Mouse (Mus musculus) lung, postnatal 0 days (tissue): ENCODE measurements at regions not wholly inside any gene's neighbourhood (a gene's known extent, or its start where the extent isn't known, plus 50 kb on each side); places are given as distances from the start of the nearest gene placed in this dataset.

Experiments
- ATAC-seq: fragments of 200-750 bp; cut with Nextera tagmentation; 2 replicates; pipeline ENCODE4 v1.8.0; 2017; ENCODE audit warnings: moderate library complexity
- DNase-seq: peaks from one replicate; pipeline ENCODE4 v3.0.0-alpha.2; 2016; ENCODE audit warnings: low spot score
- H3K27ac ChIP-seq: fragments of 300-500 bp; sonication (generic); 2 replicates; pipeline ENCODE4 v1.5.1; 2014; ENCODE audit warnings: antibody characterized with exemption, mild to moderate bottlenecking, low read length, mixed read lengths
- H3K27me3 ChIP-seq: fragments of 300-500 bp; sonication (generic); replicated peaks from 2 replicates; pipeline ENCODE4 v1.6.1; 2014; ENCODE audit warnings: low read length, mixed read lengths; ENCODE audit not compliant: insufficient read depth
- H3K36me3 ChIP-seq: fragments of 300-500 bp; sonication (generic); 2 replicates; pipeline ENCODE4 v1.6.1; 2014; ENCODE audit warnings: low read length, mixed read lengths; ENCODE audit not compliant: insufficient read depth
- H3K4me1 ChIP-seq: fragments of 300-500 bp; sonication (generic); 2 replicates; pipeline ENCODE4 v1.6.1; 2014; ENCODE audit warnings: antibody characterized with exemption, low read depth, low read length, mixed read lengths; ENCODE audit not compliant: insufficient read depth
- H3K4me2 ChIP-seq: fragments of 300-500 bp; sonication (generic); replicated peaks from 2 replicates; pipeline ENCODE4 v1.6.1; 2014; ENCODE audit warnings: low read depth, mild to moderate bottlenecking, low read length, moderate library complexity, mixed read lengths
- H3K4me3 ChIP-seq: fragments of 300-500 bp; sonication (generic); 2 replicates; pipeline ENCODE4 v1.5.1; 2014; ENCODE audit warnings: low read depth, low read length
- H3K9ac ChIP-seq: fragments of 300-500 bp; sonication (generic); replicated peaks from 2 replicates; pipeline ENCODE4 v1.6.1; 2014; ENCODE audit warnings: low read depth, mild to moderate bottlenecking
- H3K9me3 ChIP-seq: fragments of 300-500 bp; sonication (generic); 2 replicates; pipeline ENCODE4 v1.6.1; 2016; ENCODE audit warnings: low read length, mixed read lengths
- CTCF ChIP-seq: IDR thresholded peaks from 2 replicates; pipeline ENCODE4 v1.5.1; 2016; ENCODE audit warnings: antibody characterized with exemption, mild to moderate bottlenecking
- EP300 ChIP-seq: IDR thresholded peaks from 2 replicates; pipeline ENCODE4 v1.6.1; 2016; ENCODE audit warnings: antibody characterized with exemption, mild to moderate bottlenecking, control low read depth
- WGBS: fragments of 180-500 bp; shearing (Covaris S2); extraction: QIAGEN DNeasy Blood & Tissue Kit; methylation state at CpG from one replicate; pipeline ENCODE4 v1.1.7; 2014; 5-methylcytosine and 5-hydroxymethylcytosine counted together

GRCm38 (mm10) chr10:46045474-46046093, 468.0 kb downstream of the Hace1 start:
- ATAC-seq (no peak), DNase-seq (no peak)
- WGBS: 46% methylated on average over 6 of the region's 6 CpGs
- H3K27ac ChIP-seq: no peak overlapping the region
- no peaks in the 10 kb centered on the region for H3K36me3 ChIP-seq
- H3K4me3 ChIP-seq: no peak overlapping the region
- no peaks in the 10 kb centered on the region for H3K9me3 ChIP-seq
- no peak overlapping the region for H3K9ac ChIP-seq
- no peak for TF ChIP-seq CTCF
- no peak for TF ChIP-seq EP300
- H3K27me3 ChIP-seq: no peaks in the 10 kb centered on the region
- no peak overlapping the region for H3K4me2 ChIP-seq
- no peaks in the 10 kb centered on the region for H3K4me1 ChIP-seq

- no peaks in the 10 kb centered on the region for H3K27me3 ChIP-seq
- H3K27ac ChIP-seq: no peak overlapping the region
- no peaks in the 10 kb centered on the region for H3K36me3 ChIP-seq
- H3K4me1 ChIP-seq: no peaks in the 10 kb centered on the region
- H3K9ac ChIP-seq: no peak overlapping the region
- no peaks in the 10 kb centered on the region for H3K9me3 ChIP-seq
- H3K4me3 ChIP-seq: no peak overlapping the region
- TF ChIP-seq EP300: no peak
- ATAC-seq: no peak
- H3K4me2 ChIP-seq: no peak overlapping the region
- no peak for DNase-seq
Observed at GRCm38 (mm10) chr10:46046094-46046749, 468.6 kb downstream of the Hace1 start.

DNA sequence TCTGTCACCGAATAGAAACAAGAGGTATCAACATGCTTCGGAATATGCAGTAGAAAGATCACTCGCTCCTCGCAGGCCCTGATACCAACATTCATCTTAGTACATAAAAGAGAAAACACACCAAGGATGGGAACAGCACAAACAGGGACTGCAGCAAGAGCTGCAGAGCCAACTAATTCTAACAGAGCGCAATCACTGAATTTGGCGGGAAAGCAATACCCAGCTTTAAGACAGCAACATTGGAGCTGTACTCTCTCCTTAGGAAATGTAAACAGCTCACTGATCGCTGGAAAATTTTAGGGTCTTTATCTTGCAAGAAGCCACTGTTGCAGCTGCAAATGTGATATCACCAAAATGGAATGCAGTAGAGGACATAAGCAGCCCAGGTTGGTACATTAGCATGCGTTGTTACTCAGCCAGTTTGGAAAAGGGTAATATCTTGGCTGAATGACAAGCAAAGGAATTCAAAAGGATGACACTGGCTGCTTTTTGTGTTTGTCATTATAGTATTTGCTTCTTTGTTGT, 469.3 kb downstream of the Hace1 start:
- TF ChIP-seq EP300: no peak
- TF ChIP-seq CTCF: no peak
- H3K9me3 ChIP-seq: no peaks in the 10 kb centered on the region
- no peak overlapping the region for H3K27ac ChIP-seq
- no peaks in the 10 kb centered on the region for H3K27me3 ChIP-seq
- no peak for ATAC-seq
- H3K36me3 ChIP-seq: no peaks in the 10 kb centered on the region
- DNase-seq: no peak
- H3K4me1 ChIP-seq: no peaks in the 10 kb centered on the region
- 59% methylated on average over 8 of the region's 8 CpGs for WGBS
- no peak overlapping the region for H3K4me2 ChIP-seq
- no peak overlapping the region for H3K9ac ChIP-seq
- H3K4me3 ChIP-seq: no peak overlapping the region

DNA sequence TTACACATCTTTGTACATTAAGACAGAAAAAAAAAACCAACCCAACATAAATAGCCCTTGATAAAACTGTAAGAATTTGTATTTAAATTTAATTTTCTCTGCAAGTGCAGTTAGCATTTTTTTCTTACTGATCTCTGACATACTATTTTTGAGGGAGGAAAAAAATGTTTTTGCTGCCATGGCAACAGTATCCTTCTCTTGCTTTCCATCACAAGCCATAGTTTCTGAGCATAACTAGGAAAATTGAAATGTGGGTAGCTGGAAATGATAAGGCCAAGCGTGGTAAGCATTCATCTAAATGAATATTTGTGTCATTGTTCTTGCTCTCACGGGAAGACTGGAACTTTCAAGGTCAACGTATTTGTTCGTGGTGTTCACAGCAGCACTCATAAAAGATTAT, 470.0 kb downstream of the Hace1 start:
- Histone ChIP-seq H3K36me3 (no peaks in the 10 kb centered on the region), H3K27me3 (no peaks in the 10 kb centered on the region), H3K4me2 (no peak overlapping the region), H3K9me3 (no peaks in the 10 kb centered on the region), H3K4me1 (no peaks in the 10 kb centered on the region), H3K9ac (no peak overlapping the region), H3K4me3 (no peak overlapping the region), H3K27ac (no peak overlapping the region)
- no peak for TF ChIP-seq EP300
- no peak for TF ChIP-seq CTCF
- 64% methylated on average over 4 of the region's 4 CpGs for WGBS
- ATAC-seq (no peak), DNase-seq (no peak)

DNA sequence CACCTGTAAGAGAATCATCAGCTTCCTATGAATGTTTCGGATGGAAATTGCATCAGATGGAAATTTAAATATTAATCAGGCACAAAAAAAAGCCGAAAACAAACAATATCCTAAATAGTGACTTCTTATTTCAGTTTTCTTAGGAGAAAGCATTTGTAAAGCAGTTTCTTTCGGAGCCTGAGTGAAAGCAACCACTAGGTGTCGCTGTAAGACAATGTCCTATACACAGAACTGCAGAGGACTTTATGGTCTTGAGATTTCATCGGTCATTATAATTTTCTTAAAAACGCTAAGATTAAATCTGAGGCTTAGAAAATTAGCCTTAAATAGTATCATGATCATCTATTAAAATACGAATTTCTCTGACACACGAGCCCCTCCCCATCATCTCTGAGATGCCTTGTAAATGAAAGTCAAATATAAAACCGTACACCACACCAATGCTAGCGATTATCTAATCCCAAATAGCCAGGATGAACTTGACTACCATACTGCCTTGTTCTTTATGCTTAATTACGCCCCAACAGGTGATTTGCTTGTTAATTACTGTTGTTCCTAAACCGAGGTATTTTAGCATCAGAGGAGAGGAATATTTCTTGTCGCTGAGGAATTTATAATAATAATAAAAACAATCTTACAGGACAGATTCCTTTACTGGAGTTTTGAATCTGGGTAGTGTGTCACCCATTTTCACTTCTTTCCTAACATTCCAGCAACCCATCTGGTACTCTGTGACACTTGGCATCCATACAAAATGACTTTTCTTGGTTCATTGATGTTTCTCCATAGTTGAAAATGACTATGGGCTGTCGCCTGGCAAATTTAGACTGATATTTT, 480.0 kb downstream of the Hace1 start:
- H3K27ac ChIP-seq: no peak overlapping the region
- H3K4me2 ChIP-seq: no peak overlapping the region
- H3K4me3 ChIP-seq: no peak overlapping the region
- TF ChIP-seq CTCF (peak; percentile 78), EP300 (no peak)
- WGBS: 33% methylated on average over 14 of the region's 14 CpGs
- ATAC-seq (no peak), DNase-seq (peak; percentile 52)
- no peaks in the 10 kb centered on the region for H3K36me3 ChIP-seq
- no peak overlapping the region for H3K9ac ChIP-seq
- H3K9me3 ChIP-seq: no peaks in the 10 kb centered on the region
- H3K27me3 ChIP-seq: no peaks in the 10 kb centered on the region
- H3K4me1 ChIP-seq: no peaks in the 10 kb centered on the region

DNA sequence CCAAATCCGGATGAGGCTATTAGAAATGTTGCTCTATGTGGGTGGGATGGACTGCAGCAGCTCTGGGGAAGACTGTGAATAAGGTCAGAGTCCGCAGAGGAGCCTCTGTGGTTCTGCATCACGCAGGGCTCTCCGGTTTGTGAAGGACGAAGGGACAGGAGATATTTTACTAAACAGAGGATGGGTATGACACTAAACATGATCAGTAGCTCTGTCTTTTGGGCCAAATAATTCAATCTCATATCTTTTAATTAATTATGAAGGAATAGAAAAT, 480.5 kb downstream of the Hace1 start:
- no peak overlapping the region for H3K27ac ChIP-seq
- no peak for TF ChIP-seq EP300
- no peak for TF ChIP-seq CTCF
- H3K9me3 ChIP-seq: no peaks in the 10 kb centered on the region
- H3K4me2 ChIP-seq: no peak overlapping the region
- ATAC-seq: no peak
- no peak overlapping the region for H3K4me3 ChIP-seq
- DNase-seq: no peak
- H3K4me1 ChIP-seq: no peaks in the 10 kb centered on the region
- 72% methylated on average over 5 of the region's 5 CpGs for WGBS
- H3K9ac ChIP-seq: no peak overlapping the region
- H3K36me3 ChIP-seq: no peaks in the 10 kb centered on the region
- no peaks in the 10 kb centered on the region for H3K27me3 ChIP-seq
